Mouse (Mus musculus) gastrocnemius, postnatal 14 days (tissue): Measurements from ENCODE around the gene Gm20870. TPM values are rescaled to one million over a fixed set of nuclear protein-coding genes. Genes with fewer than 3 reads are reported as not detected.
"Not testable (repeated sequence)": the region's sequence is repeated elsewhere in the genome, so short reads cannot be mapped to it uniquely, and the experiment has no call there.

Experiments used
- DNase-seq: peaks from one replicate; pipeline ENCODE4 v3.0.0; 2021; ENCODE audit warnings: mixed read lengths
- intact Hi-C: fragments of 180-260 bp; cut with DNase I; formaldehyde crosslinking; loops from one replicate; pipeline ENCODE4 v1.15.1; 2025; ENCODE audit warnings: low total_unique reads
- long read RNA-seq, 2 experiments: library from polyadenylated mRNA; stranded (forward); transcript quantifications; one replicate each; pipeline ENCODE4 v2.0.0; 2021
- total RNA-seq, 2 experiments: library from RNA; stranded (reverse); gene quantifications; 2 replicates each; pipeline ENCODE4 v1.2.3; 2021

Gm20870 gene
- total RNA-seq, result not detected
- long read RNA-seq, experiment 1, result 0 reads
- long read RNA-seq, experiment 2, result 0 reads

GRCm38 (mm10) chrY:71691743-71692142 is at the start of gene Gm20870:
TSS of gene Gm20870 (plus strand) at chrY:71692043.
- DNase-seq, intact Hi-C loops: not testable (repeated sequence)

Other genes starting within 250 kb of the Gm20870 start
- not detected for gene Gm20869, start 222.6 kb upstream of the Gm20870 start, total RNA-seq